ENCODE assay signal across 10 mouse cellular contexts in genomic region chr19:16868534-16868933, GRCm38 (mm10). TPM values are rescaled to one million over a fixed set of nuclear protein-coding genes. Genes with fewer than 3 reads are reported as not detected.
DNase-seq lines count a peak whose midpoint lies in the region; ATAC-seq and TF ChIP-seq lines count a peak whose summit lies in the region.
"Had no signal": no experiment of that assay in that cellular context is flagged by ENCODE, and none has a peak within 500 bp of the region (broad histone marks: within the 10 kb centered on the region; RNA-seq: fewer than 3 reads in every experiment).

No protein-coding gene starts in this region.

- H3K4me3 ChIP-seq in kidney, adult 2 months (ENCODE audit: insufficient read depth, low read depth, low read length) = no peak overlapping the region
- H3K4me3 ChIP-seq in kidney, embryonic 15.5 days (replicated peaks) = no peak overlapping the region
- H3K4me3 ChIP-seq in hindbrain, postnatal 0 days (ENCODE audit: low read length) = no peak overlapping the region

- H3K27me3 ChIP-seq in kidney, adult 2 months (replicated peaks; ENCODE audit: control insufficient read depth, insufficient read depth, low read length) = peaks cover 14% of the 10 kb centered on the region
- peaks cover 89% of the 10 kb centered on the region for H3K27me3 ChIP-seq in kidney, embryonic 15.5 days
- H3K27me3 ChIP-seq in hindbrain, postnatal 0 days (ENCODE audit: insufficient read depth, low read length) = peaks cover 56% of the 10 kb centered on the region

- no peaks in the 10 kb centered on the region for H3K9me3 ChIP-seq in kidney, embryonic 15.5 days (replicated peaks)
- H3K9me3 ChIP-seq in hindbrain, postnatal 0 days (ENCODE audit: low read length) = no peaks in the 10 kb centered on the region

- intact Hi-C loops in gastrocnemius, postnatal 14 days (cut with DNase I; ENCODE audit: low total_unique reads) = no loop called here

- no peak for TF ChIP-seq CTCF in kidney, adult 2 months (conservative IDR thresholded peaks at IDR 0.05; ENCODE audit: insufficient read depth, insufficient read length, low read depth, low read length)
- no peak for TF ChIP-seq CTCF in hindbrain, postnatal 0 days (IDR thresholded peaks at IDR 0.05; ENCODE audit: low read depth)

- H3K9ac ChIP-seq in kidney, embryonic 15.5 days = no peak overlapping the region
- H3K9ac ChIP-seq in hindbrain, postnatal 0 days (replicated peaks; ENCODE audit: low read length) = no peak overlapping the region
- H3K9ac ChIP-seq: liver, embryonic 14.5 days had no signal

- no peak for TF ChIP-seq POLR2A in kidney, adult 2 months (IDR thresholded peaks at IDR 0.05; ENCODE audit: low read depth, low read length)

- H3K4me2 ChIP-seq in kidney, embryonic 15.5 days = no peak overlapping the region
- H3K4me2 ChIP-seq in hindbrain, postnatal 0 days (ENCODE audit: low read depth, low read length) = no peak overlapping the region

- H3K27ac ChIP-seq in kidney, adult 2 months (ENCODE audit: insufficient read depth, low read depth, low read length) = no peak overlapping the region
- no peak overlapping the region for H3K27ac ChIP-seq in kidney, embryonic 15.5 days
- no peak overlapping the region for H3K27ac ChIP-seq in hindbrain, postnatal 0 days
- H3K27ac ChIP-seq: liver, embryonic 14.5 days had no signal

- DNase-seq in adrenal gland, adult 2 months = peak; percentile 16
- DNase-seq in adrenal gland, postnatal 4 days (ENCODE audit: low spot score in 2 of 2) = no peak
- DNase-seq in kidney, adult 2 months = peak; percentile 70
- peak; percentile 34 for DNase-seq in NIH3T3 (ENCODE audit: low read depth)
- DNase-seq in hindbrain, postnatal 0 days (ENCODE audit: low spot score) = peak; percentile 85
- no peak for DNase-seq in gastrocnemius, postnatal 14 days

- 15% methylated on average over 5 of the region's 5 CpGs for WGBS in kidney, adult 2 months
- 32% methylated on average over 5 of the region's 5 CpGs for WGBS in kidney, embryonic 15.5 days
- 18% methylated on average over 5 of the region's 5 CpGs for WGBS in hindbrain, postnatal 0 days

- no peaks in the 10 kb centered on the region for H3K4me1 ChIP-seq in kidney, adult 2 months (ENCODE audit: control insufficient read depth, insufficient read depth, low read length)
- peaks cover 28% of the 10 kb centered on the region for H3K4me1 ChIP-seq in kidney, embryonic 15.5 days
- H3K4me1 ChIP-seq in hindbrain, postnatal 0 days (ENCODE audit: insufficient read depth, low read length) = peaks cover 6% of the 10 kb centered on the region; the same call in 1 of the 2 replicates

- no peak for ATAC-seq in kidney, embryonic 15.5 days (replicated peaks; ENCODE audit: low FRiP score)
- ATAC-seq in hindbrain, postnatal 0 days = no peak
- ATAC-seq in erythroblast, adult 5-6 weeks (replicated peaks; ENCODE audit: low FRiP score, poor library complexity, severe bottlenecking) = no peak

- no peaks in the 10 kb centered on the region for H3K36me3 ChIP-seq in kidney, adult 2 months (ENCODE audit: control insufficient read depth, insufficient read depth, low read length)
- H3K36me3 ChIP-seq in kidney, embryonic 15.5 days = no peaks in the 10 kb centered on the region
- no peaks in the 10 kb centered on the region for H3K36me3 ChIP-seq in hindbrain, postnatal 0 days (ENCODE audit: insufficient read depth, low read length)

RNA-seq across cellular contexts. Expression of gene Foxb2, which starts 5.1 kb away (rescaled TPM):
- not detected for total RNA-seq in adrenal gland, adult 2 months (2021)
- polyA plus RNA-seq in adrenal gland, adult 2 months (2012; rRNA removed) = not detected in 2 replicates
- total RNA-seq in adrenal gland, postnatal 4 days (2021) = not detected
- polyA plus RNA-seq in kidney, adult 2 months (2012; rRNA removed) = not detected in 2 replicates
- polyA plus RNA-seq in kidney, embryonic 15.5 days (2015; fragmentation: Nextera tagmentation; extraction: Ambion mirVana) = not detected in 2 replicates
- 0.79 and 0.99 TPM in 2 replicates for total RNA-seq in hindbrain, postnatal 0 days (2014; rRNA removed)
- 0.66 and 0.81 TPM in 2 replicates for polyA plus RNA-seq in hindbrain, postnatal 0 days (2015; fragmentation: Nextera tagmentation; extraction: Ambion mirVana)
- total RNA-seq in gastrocnemius, postnatal 14 days (2021) = not detected
- not detected in 2 replicates for total RNA-seq in erythroblast, adult 5-6 weeks (2015; ENCODE audit: low replicate concordance)
- not detected in 2 replicates for total RNA-seq in erythroblast, adult 5-6 weeks (2017; ENCODE audit: low replicate concordance)
- polyA plus RNA-seq: frontal cortex, adult 2 months; liver, embryonic 14.5 days had no signal

Comparison
In these comparisons a context has a peak if more than half of its experiments do, and no peak if none do; other contexts are left out.
1. DNase-seq: peak in adrenal gland, adult 2 months (single experiment), kidney, adult 2 months (single experiment), NIH3T3 (single experiment) and hindbrain, postnatal 0 days (single experiment); none in adrenal gland, postnatal 4 days (0 of 2) and gastrocnemius, postnatal 14 days (single experiment).